Comparison of ENCODE assay signal across 23 mouse cellular contexts in the genomic region with DNA sequence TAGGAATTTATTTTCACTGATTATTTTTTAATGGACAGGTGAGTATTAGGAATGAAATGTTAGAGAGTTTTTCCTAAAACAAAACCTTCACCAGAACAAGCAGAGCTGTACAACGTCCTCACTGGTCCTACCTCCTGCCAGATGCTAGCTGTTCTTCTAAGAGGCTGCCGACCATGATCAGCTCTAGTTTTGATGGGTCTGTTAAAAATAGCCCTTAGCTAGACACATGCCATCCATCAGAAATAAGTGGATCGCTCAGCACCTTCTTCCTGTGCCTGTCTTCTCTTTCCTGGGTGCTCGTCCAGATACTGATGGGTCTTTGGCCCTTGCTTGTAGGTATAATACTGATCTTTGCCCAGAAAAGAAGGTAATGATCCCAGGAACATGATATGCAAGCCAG.
DNase-seq lines count a peak whose midpoint lies in the region; ATAC-seq and TF ChIP-seq lines count a peak whose summit lies in the region.
"Had no signal": no experiment of that assay in that cellular context is flagged by ENCODE, and none has a peak within 500 bp of the region (broad histone marks: within the 10 kb centered on the region; RNA-seq: fewer than 3 reads in every experiment).

No protein-coding gene starts in this region.

- no peak overlapping the region for H3K4me3 ChIP-seq in heart, embryonic 11.5 days (ENCODE audit: low read depth, low read length)
- no peak overlapping the region for H3K4me3 ChIP-seq in layer of hippocampus, adult 2 months
- no peak overlapping the region for H3K4me3 ChIP-seq in cortical plate, adult 2 months (ENCODE audit: insufficient read depth, low read length)
- H3K4me3 ChIP-seq in heart, postnatal 0 days (ENCODE audit: low read depth, low read length) = no peak overlapping the region
- H3K4me3 ChIP-seq: embryonic facial prominence, embryonic 15.5 days; forebrain, embryonic 15.5 days; hindbrain, embryonic 12.5 days had no signal

- no peaks in the 10 kb centered on the region for H3K9me3 ChIP-seq in heart, embryonic 11.5 days (replicated peaks; ENCODE audit: control insufficient read depth, low read length)
- H3K9me3 ChIP-seq in heart, postnatal 0 days (replicated peaks; ENCODE audit: control insufficient read depth, low read length) = no peaks in the 10 kb centered on the region
- H3K9me3 ChIP-seq: embryonic facial prominence, embryonic 15.5 days; forebrain, embryonic 15.5 days; hindbrain, embryonic 12.5 days had no signal

- peak overlapping the region; percentile 17 for H3K4me2 ChIP-seq in heart, embryonic 11.5 days
- 0 out of 2 replicates have a peak overlapping the region, but pooled peaks have one; percentile 0 for H3K4me2 ChIP-seq in heart, postnatal 0 days (ENCODE audit: low read depth, low read length)
- H3K4me2 ChIP-seq: embryonic facial prominence, embryonic 15.5 days; forebrain, embryonic 15.5 days; hindbrain, embryonic 12.5 days had no signal

- no peak for TF ChIP-seq POLR2A in cortical plate, adult 2 months (IDR thresholded peaks at IDR 0.05; ENCODE audit: extremely low read depth, insufficient read depth, low read length)

- H3K36me3 ChIP-seq in heart, embryonic 11.5 days (ENCODE audit: control insufficient read depth, insufficient read depth, low read length) = no peaks in the 10 kb centered on the region
- no peaks in the 10 kb centered on the region for H3K36me3 ChIP-seq in heart, postnatal 0 days (replicated peaks; ENCODE audit: control insufficient read depth, insufficient read depth, low read length)
- H3K36me3 ChIP-seq: embryonic facial prominence, embryonic 15.5 days; forebrain, embryonic 15.5 days; hindbrain, embryonic 12.5 days had no signal

- no peak for ATAC-seq in heart, embryonic 11.5 days (replicated peaks; ENCODE audit: insufficient number of reproducible peaks, low FRiP score, low TSS enrichment)
- ATAC-seq in heart, postnatal 0 days (ENCODE audit: insufficient read depth, low read depth) = no peak; the same call in 1 of the 2 replicates
- ATAC-seq in erythroblast, adult 5-6 weeks (replicated peaks; ENCODE audit: low FRiP score, poor library complexity, severe bottlenecking) = no peak
- ATAC-seq: activated CD4-positive, CD25-positive, alpha-beta regulatory T cell, adult 4 months; forebrain, embryonic 15.5 days; hindbrain, embryonic 16.5 days; inflammation-experienced regulatory T-cells, adult 6 months; intestine, postnatal 0 days; Patski had no signal

- H3K9ac ChIP-seq in heart, embryonic 11.5 days (ENCODE audit: low read depth, low read length) = no peak overlapping the region
- H3K9ac ChIP-seq in heart, postnatal 0 days (replicated peaks; ENCODE audit: low read depth, low read length) = no peak overlapping the region
- H3K9ac ChIP-seq: embryonic facial prominence, embryonic 15.5 days; forebrain, embryonic 15.5 days; hindbrain, embryonic 12.5 days had no signal

- DNase-seq in heart, adult 8-10 months (ENCODE audit: low spot score) = no peak
- DNase-seq in layer of hippocampus, adult 2 months (ENCODE audit: low spot score in 2 of 2) = no peak
- no peak for DNase-seq in layer of hippocampus, postnatal 10 days (ENCODE audit: low spot score in 2 of 2)
- DNase-seq in heart, postnatal 0 days (ENCODE audit: low spot score) = no peak
- DNase-seq in spleen, adult 18-20 months = no peak
- DNase-seq: adrenal gland, postnatal 14 days; cerebellum, adult 18-20 months; cerebellum, postnatal 10 days; embryo, embryonic 11 days; gastrocnemius, postnatal 14 days; kidney, adult 8-10 months had no signal

- H3K4me1 ChIP-seq in heart, embryonic 11.5 days (ENCODE audit: control insufficient read depth, insufficient read depth, low read length) = no peaks in the 10 kb centered on the region
- peaks cover 3% of the 10 kb centered on the region; the same call in 1 of the 2 replicates for H3K4me1 ChIP-seq in cortical plate, adult 2 months (ENCODE audit: control insufficient read depth, insufficient read depth, low read length)
- peaks cover 12% of the 10 kb centered on the region; the same call in 1 of the 2 replicates for H3K4me1 ChIP-seq in heart, postnatal 0 days (ENCODE audit: control insufficient read depth, insufficient read depth)
- H3K4me1 ChIP-seq: embryonic facial prominence, embryonic 15.5 days; forebrain, embryonic 15.5 days; hindbrain, embryonic 12.5 days had no signal

- TF ChIP-seq EP300 in heart, postnatal 0 days (IDR thresholded peaks at IDR 0.05; ENCODE audit: low read depth) = no peak

- WGBS in heart, embryonic 11.5 days (ENCODE audit: insufficient replicate concordance) = 34% methylated on average over 4 of the region's 4 CpGs
- WGBS in heart, postnatal 0 days = 19% methylated on average over 4 of the region's 4 CpGs

- TF ChIP-seq CTCF in layer of hippocampus, adult 2 months (conservative IDR thresholded peaks at IDR 0.05) = no peak
- no peak for TF ChIP-seq CTCF in cortical plate, adult 2 months (IDR thresholded peaks at IDR 0.05; ENCODE audit: extremely low read depth, insufficient read depth, low read length)
- no peak for TF ChIP-seq CTCF in heart, postnatal 0 days (IDR thresholded peaks at IDR 0.05; ENCODE audit: low read depth)

- no peak overlapping the region for H3K27ac ChIP-seq in heart, embryonic 11.5 days (ENCODE audit: low read depth, low read length)
- H3K27ac ChIP-seq in layer of hippocampus, adult 2 months = 0 out of 2 replicates have a peak overlapping the region, but pooled peaks have one; percentile 19
- peak overlapping the region; percentile 83 for H3K27ac ChIP-seq in cortical plate, adult 2 months (ENCODE audit: insufficient read depth, low read length)
- no peak overlapping the region for H3K27ac ChIP-seq in heart, postnatal 0 days (ENCODE audit: low read depth)
- H3K27ac ChIP-seq: embryonic facial prominence, embryonic 15.5 days; forebrain, embryonic 15.5 days; hindbrain, embryonic 12.5 days had no signal

- H3K27me3 ChIP-seq in heart, embryonic 11.5 days (ENCODE audit: control insufficient read depth, insufficient read depth, low read length) = no peaks in the 10 kb centered on the region
- H3K27me3 ChIP-seq in heart, postnatal 0 days (ENCODE audit: control insufficient read depth, insufficient read depth, low read length) = no peaks in the 10 kb centered on the region
- H3K27me3 ChIP-seq: CH12.LX; embryonic facial prominence, embryonic 15.5 days; forebrain, embryonic 15.5 days; hindbrain, embryonic 12.5 days had no signal

Comparison
In these comparisons a context has a peak if more than half of its experiments do, and no peak if none do; other contexts are left out.
1. H3K27ac ChIP-seq: peak in layer of hippocampus, adult 2 months (single experiment) and cortical plate, adult 2 months (single experiment); none in heart, embryonic 11.5 days (single experiment) and heart, postnatal 0 days (single experiment).